Mouse (Mus musculus) heart, postnatal 25 days (tissue): ENCODE results near the gene Foxf1. TPM values are rescaled to one million over a fixed set of nuclear protein-coding genes. Genes with fewer than 3 reads are reported as not detected.

Experiments
- DNase-seq: peaks from one replicate; pipeline ENCODE4 v3.0.0; 2022; ENCODE audit warnings: low spot score
- intact Hi-C: fragments of 180-260 bp; cut with DNase I; formaldehyde crosslinking; loops from one replicate; pipeline ENCODE4 v1.15.1; 2025
- total RNA-seq, 2 experiments: library from RNA; stranded (reverse); gene quantifications; 2 replicates each; pipeline ENCODE4 v1.2.3; 2021

The Foxf1 gene
- total RNA-seq, 2 experiments from 2014 or later, result 0.20 TPM; not detected in 1

GRCm38 (mm10) chr8:121081398-121081797, 2.8 kb upstream of the Foxf1 start:
- intact Hi-C loops, result no loop called here
- no peak for DNase-seq

DNA sequence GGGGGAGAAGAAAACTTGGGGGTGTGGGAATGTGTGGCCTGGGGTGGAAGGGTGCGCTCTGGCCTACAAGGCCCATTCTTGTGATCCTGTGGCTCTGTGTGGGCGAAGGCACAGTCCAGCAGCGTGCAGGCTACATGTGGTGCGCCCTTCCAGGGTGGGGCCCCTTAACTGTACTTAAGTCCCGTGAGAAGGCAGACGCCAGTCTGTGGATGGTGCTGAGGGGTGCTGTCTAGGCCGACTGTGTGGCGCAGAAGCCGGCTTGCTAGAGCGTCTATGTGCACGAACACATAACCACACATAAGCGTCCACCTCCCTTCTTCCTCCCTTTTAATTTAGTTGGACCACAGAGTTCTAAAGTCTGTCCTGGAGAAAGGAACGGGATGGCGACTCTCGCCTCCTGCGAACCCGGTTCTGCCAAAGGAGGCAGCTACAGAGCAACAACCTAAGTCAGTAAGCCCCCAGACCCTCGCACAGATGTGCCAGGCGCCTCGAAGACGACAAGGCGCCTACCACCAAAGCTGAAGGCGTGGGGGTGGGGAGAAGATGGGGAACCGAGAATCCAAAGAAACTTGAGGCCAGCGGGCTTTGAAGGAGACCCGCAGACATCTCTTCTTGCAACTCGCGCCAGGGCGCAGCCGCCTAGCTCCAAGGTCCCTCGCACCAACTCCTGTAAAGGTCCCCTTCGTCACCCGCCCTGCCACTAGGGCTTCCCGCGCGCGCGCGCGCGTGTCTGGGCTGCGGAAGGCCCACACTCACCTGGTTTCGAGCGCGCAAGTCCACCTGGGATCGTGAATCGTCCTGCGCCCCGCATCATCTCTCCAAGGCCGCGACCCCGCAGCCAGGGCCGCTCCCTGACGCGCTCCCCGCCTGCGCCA, 1.7 kb upstream of the Foxf1 start:
- DNase-seq, result no peak
- intact Hi-C loops, result no loop called here

- peak; percentile 57 for DNase-seq
- intact Hi-C loops, result no loop called here
Measured at GRCm38 (mm10) chr8:121083093-121083935, 872 bp upstream of the Foxf1 start.

- intact Hi-C loops, result no loop called here
- no peak for DNase-seq
Measured at GRCm38 (mm10) chr8:121083936-121084209, 313 bp upstream of the Foxf1 start.

GRCm38 (mm10) chr8:121085011-121085410, 825 bp downstream of the Foxf1 start:
- intact Hi-C loops, result no loop called here

DNA sequence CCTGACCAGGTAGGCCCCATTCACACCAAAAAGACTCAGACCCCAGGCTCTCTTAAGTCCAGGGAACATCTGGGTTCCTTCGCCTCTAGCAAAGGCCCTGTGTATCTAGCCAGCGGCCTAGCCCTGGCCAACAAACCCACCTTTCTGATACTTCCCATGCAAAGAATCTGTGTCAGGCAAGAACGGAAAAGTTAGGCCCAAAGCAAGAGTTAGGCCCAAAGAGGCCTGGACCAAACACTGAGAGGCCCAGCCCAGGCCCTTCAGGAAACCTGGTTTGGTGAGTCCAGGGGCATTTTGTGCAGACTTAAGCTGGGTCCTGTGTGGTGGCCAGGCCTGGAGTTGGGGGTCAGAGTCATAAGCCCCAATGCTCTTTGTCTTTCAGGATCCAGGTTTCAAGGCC, 1.4 kb downstream of the Foxf1 start:
- intact Hi-C loops, result no loop called here
- no peak for DNase-seq

More at GRCm38 (mm10) chr8:121085011-121085410, 825 bp downstream of the Foxf1 start:
- no peak for DNase-seq

- DNase-seq, result no peak
- intact Hi-C loops, result no loop called here
Measured at GRCm38 (mm10) chr8:121086004-121086900, 2.1 kb downstream of the Foxf1 start.

DNA sequence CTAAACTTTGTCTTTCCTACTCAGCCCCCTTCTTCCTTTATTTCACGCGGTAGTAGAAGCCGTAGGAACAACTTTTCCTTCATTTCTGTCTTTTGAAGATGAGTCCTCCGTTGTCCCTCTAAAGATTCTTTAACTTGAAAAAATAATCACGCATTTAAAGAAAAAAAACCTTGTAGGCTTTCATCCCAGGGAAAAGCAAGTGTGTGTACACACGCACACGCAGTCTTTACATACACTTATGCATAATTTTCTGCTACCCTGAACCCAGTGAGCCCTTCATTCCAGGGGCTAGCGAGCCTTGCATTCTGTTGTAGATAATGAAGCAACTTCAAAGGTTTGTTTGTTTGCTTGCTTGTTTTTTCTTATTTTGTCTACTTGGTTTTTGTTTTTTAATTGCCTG, 4.1 kb downstream of the Foxf1 start:
- intact Hi-C loops, result no loop called here
- no peak for DNase-seq

GRCm38 (mm10) chr8:121088871-121089630, 4.9 kb downstream of the Foxf1 start:
- intact Hi-C loops, result no loop called here
- no peak for DNase-seq

- intact Hi-C loops, result loop anchor here (5.0 kb wide), 1 partner anchor 408 kb away; no protein-coding TSS in a partner anchor
- DNase-seq, result no peak
Measured at GRCm38 (mm10) chr8:121089631-121090380, 5.6 kb downstream of the Foxf1 start.

DNA sequence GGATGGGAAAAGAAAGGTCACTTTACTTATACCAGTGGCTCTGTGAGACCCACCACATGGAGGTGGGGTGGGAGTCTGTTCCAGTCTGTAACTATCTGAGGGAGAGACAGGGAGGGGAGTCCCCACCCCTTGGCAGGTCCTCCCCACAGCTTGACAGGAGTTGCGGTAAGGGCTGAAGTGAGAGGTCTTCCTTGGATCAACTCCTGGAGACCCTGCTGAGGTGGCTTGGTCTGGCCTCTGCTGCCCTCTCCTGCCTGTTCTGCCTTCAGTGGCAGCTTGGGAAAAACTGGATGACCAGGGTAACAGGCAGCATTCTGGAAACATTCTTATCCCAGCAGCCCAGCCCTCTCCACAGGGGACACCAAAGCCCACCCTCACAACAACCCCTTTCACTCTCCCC, 6.5 kb downstream of the Foxf1 start:
- intact Hi-C loops, result loop anchor here (5.0 kb wide), 1 partner anchor 408 kb away; no protein-coding TSS in a partner anchor
- DNase-seq, result no peak

DNA sequence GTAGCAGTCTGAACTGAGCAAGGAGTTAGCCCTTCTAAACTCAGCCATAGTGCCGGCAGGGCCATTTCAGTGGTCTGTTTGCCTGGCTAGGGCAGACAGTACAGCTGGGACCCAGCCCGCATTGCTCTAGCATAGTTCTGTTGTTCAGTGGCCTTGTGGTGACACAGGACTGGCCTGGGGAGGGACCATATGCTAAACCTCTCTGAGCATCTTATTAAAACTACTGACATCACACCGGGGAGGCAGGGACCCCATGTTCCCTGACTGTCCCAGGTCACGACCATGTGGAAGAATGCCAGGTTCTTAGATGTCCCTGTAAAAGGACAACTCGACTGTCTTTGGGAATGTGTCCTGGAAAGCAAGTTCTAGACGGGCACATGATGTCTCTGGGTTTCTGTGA, 8.0 kb downstream of the Foxf1 start:
- no peak for DNase-seq
- intact Hi-C loops, result loop anchor here (1.0 to 5.0 kb wide), 4 partner anchors 122 to 410 kb away; no protein-coding TSS in a partner anchor

GRCm38 (mm10) chr8:121092627-121093026, 8.4 kb downstream of the Foxf1 start:
- intact Hi-C loops, result loop anchor here (1.0 to 5.0 kb wide), 4 partner anchors 122 to 410 kb away; no protein-coding TSS in a partner anchor

GRCm38 (mm10) chr8:121093496-121093895, 9.3 kb downstream of the Foxf1 start:
- DNase-seq, result no peak
- intact Hi-C loops, result loop anchor here (2.0 to 5.0 kb wide), 2 partner anchors 197 to 411 kb away; no protein-coding TSS in a partner anchor

More at GRCm38 (mm10) chr8:121092627-121093026, 8.4 kb downstream of the Foxf1 start:
- peak; percentile 43 for DNase-seq

DNA sequence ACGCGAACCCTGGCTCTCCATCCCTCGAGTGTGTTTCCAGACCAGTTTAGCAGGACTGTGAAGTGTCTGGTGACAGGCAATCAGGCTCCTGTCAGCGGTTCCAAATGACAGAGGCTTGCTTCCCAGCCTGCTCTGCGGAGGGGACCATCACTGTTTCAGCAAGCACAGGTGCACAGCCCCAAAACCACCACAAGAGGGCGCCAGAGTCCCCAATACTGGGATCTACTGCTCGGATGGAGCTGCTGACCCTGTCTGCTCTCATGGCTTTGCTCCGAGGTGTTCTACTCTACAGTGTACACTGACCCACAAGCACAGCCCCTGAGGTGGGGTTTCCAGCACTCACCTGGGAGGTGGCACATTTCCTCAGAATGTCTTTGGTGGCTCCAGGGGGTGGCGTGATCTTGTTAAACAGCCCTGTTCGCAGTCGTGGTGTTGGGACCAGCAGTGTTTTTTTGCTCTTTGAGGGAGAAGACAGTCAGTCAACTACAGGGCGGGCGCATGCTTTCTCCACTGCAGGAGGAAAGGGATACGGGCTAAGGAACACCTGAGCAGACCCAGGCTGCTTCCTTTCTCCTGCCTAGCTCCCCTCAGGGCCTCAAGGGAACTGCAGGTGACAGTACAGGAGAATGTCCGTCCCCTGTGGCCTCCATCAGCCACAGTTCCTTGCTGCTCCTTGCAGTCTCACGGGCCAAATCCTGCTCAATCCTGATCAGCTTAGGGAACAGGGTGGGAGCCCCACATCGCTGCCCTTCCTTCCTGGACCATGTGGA, 20.0 kb downstream of the Foxf1 start:
- intact Hi-C loops, result no loop called here
- no peak for DNase-seq

DNA sequence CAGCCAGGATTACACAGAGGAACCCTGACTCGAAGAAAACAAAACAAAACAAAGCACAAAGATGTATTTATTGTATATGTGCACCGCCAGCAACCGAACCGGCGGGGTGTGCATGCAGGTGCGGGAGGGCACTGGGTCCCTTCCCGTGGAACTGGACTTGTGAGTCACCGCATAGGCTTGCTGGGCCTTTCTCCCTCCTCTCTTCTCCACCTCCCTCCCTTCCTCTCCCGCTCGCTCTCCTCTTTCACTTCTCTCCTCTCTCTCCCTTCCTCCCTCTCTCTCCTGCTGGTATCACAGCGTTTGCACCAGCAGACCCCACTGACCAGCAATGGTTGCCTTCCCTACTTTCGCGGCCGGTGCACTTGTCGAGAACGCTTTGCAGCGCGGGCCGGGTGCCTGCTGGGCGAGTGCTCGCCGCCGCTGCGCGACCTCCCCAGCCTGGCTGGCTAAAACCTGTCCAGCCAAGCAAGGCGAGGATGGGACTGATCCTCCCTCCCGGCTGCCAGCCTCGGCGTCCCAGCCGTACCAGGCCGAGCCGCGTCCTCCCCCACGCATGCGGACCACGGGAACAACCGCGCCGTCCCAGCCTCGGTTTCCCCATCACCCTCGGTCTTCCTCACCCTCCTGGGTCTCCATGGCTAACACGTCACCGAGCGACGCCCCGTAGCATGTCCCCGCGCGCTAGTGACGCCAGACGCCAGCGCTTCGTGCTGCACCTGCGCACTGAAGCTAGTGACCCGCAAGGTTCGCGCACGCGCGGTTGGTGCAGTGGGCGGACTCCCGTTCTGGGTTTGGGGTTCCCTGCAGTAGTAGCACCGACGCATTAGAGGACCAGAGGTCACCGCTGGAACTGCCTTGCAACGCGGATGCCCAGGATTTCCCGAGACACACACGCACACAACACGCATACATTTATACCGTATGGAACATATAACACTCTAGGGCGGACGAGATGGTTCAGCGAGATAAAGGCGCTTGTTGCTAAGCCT, 23.8 kb downstream of the Foxf1 start, which contains the start of gene Mthfsd:
Mthfsd (minus strand) TSS at position 725 of the 989 bp plus-strand sequence.
- DNase-seq, result peak; percentile 97
- intact Hi-C loops, result no loop called here
